Mouse (Mus musculus) erythroblast, adult 5-6 weeks (primary cell): ENCODE measurements at regions not wholly inside any gene's neighbourhood (a gene's known extent, or its start where the extent isn't known, plus 50 kb on each side); places are given as distances from the start of the nearest gene placed in this dataset.
"Not testable (repeated sequence)": the region's sequence is repeated elsewhere in the genome, so short reads cannot be mapped to it uniquely, and the experiment has no call there.

Source experiments
- ATAC-seq: replicated peaks from 2 replicates; pipeline ENCODE4 v1.8.0; 2016; ENCODE audit warnings: moderate number of reproducible peaks, mild to moderate bottlenecking, moderate TSS enrichment, inconsistent platforms; ENCODE audit not compliant: poor library complexity, low FRiP score, severe bottlenecking

DNA sequence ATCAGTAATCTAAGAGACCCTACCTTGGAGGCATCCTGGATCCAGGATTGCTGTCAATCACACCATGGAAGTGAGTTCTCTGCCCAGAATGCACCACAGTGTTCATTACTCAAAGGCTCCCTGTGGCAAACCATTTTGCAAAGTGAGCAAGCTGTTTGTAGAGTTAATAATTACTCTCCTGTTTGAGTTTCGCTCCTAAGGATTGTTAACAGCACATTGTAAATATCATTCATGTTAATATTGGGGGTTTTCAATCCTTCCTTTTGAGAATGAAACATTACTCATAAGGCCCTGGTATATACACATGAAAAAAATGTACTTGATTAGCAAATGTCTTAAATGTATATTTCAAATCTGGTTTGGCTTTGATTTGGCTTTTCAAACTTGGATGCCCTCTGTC, 58.1 kb upstream of the Clstn2 start:
- ATAC-seq: no peak

DNA sequence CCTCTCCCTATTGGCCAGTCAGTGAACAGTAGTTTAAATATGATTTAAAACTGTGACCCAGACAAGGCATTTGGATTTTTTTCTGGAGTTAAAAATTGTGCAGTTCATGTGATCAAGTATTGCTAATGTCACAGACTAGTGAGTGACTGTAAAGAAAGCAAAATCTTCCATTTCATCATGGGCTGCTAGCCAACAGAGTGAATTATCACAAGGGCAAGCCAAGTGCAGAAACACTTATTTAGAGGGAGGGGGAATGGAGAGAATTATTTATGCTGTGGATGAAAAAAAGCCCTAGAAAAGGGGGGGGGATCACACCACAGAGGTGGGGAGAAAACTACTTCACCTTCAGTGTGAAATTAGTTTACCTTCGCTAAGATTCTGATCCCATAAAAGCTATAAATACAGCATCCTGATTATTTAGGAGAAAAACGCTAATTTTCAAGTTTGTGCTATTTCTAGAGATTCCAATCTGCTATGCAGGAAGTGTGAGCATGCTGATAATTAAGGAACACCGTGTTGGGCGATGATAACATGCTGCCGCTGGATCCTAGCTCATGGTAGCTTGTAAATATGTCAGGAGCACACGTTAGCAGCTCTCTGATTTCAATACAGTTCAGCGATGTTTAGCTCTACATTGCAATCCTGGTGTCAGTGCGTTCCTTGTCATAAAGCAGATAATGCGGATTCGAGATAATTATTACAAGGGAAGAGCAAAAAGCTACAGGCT, 62.2 kb upstream of the Clstn2 start:
- ATAC-seq: no peak

DNA sequence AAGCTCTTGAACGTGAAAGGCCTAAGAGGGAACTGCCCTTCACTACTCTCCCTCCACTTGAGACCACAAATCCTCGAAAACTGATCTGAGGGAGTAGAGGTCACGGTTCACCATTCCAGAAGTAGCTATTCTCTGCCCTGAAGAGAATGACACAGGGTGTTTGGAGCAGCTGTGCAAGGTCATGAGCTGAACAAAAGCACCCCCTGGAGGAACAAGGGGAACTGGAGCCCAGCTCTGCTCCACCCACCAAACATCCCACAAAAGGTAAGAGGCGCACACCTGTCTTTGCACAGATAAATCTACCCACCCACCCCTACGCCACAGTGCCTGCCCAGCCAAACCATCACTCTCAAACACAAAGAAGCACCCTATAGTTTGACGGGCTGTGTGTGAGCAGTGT, 90.4 kb upstream of the Clstn2 start:
- ATAC-seq: no peak

DNA sequence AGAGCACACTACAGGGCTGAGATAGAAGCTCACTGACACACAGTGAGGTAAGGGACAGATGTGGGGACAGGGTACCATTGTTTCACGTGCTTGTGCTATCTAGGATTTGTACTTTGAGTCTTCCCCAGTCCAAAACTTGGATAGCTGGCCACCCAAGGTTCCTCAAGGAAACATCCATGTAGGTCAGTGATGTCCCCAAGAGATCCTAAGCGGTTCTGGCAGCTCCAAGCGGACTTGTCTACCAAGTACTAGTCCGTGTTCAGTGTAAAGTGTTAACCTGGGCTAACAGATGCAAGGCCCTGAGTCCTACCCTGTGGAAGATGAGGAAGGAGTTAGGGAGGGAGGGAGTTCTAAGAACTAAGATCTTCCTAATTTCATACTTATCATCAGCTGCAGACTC, 96.6 kb upstream of the Clstn2 start:
- ATAC-seq: no peak

- ATAC-seq: no peak
Observed at GRCm38 (mm10) chr9:98130849-98131248, 97.9 kb upstream of the Clstn2 start.

- ATAC-seq: no peak
Observed at GRCm38 (mm10) chr9:98140546-98140945, 107.6 kb upstream of the Clstn2 start.

DNA sequence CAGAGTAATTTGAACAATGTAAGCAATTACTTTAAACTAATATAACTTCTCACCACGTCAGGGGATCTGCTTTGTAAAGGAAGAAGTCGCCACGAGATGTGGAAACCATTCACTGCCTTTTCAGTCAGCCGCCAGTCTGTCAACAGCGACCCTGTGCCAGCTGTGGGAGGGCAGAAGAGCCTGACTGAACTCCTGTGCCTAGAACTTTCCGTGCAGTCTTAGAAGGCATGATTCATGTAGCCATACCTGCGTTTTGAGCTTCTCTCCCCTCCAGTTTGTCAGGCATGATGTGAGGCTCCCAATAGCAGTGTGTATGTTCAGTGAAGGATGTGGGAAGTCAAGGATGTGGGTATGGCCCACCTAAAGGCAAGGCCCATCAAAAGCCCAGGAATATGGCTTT, 109.1 kb upstream of the Clstn2 start:
- ATAC-seq: no peak

DNA sequence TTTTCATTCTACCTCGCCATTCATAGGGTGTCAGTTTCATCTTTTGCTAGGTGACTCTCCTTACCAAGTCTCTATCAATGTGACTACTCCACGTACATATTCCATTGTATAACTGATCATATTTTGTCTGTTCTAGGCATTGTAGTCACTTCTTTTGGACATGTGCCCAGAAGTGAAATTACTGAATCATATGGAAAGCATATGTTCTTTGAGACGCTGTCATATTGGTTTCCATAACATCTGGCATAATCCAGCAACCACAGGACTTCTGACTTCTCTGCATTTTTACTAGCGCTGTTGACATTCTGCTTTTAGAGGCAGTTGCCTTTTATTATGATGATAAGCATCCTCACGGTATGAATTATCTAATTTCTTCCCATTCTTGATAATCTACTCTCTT, 113.9 kb upstream of the Clstn2 start:
- no peak for ATAC-seq

DNA sequence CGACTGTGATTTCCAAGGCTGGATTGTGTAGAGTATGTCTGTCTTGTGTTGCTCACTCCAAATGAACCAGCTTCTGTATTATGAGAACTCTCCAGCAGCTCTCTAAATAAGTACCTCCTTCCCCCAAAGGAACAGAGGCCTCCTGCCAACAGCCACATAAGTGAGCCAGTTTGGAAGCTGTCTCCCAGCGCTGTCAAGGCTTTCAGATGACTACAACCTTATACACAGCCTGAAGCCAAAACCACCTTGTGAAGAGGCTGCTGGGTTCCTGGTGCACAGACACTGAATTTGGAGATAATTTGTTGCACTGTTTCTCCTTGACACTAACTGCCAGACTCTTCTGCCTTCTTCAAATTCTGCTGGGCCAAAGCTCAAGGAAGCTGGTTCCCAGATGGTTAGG, 125.4 kb upstream of the Clstn2 start:
- ATAC-seq: no peak

GRCm38 (mm10) chr9:98164489-98164888, 122.7 kb upstream of the Nmnat3 start:
- no peak for ATAC-seq

DNA sequence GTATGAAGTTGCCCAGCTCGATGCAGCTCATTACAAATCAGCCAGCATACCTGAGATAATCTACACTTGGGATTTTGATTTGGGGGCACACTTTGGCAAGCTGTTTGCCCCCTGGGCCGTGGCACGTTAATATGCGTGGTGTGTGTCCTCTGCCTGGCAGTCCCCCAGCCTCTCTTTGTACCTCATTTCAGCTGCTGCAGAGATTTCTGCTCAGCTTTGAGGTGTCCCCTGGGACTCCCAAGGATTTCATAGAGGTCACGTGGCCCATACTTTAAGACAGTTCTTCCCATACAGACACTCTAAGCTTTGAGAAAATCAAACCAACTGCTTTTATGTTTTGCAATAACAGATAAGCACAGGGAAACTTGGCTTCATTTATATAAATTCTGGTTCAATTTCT, 113.2 kb upstream of the Nmnat3 start:
- ATAC-seq: 0 out of 2 replicates have a peak, but pooled peaks have one; percentile 35

DNA sequence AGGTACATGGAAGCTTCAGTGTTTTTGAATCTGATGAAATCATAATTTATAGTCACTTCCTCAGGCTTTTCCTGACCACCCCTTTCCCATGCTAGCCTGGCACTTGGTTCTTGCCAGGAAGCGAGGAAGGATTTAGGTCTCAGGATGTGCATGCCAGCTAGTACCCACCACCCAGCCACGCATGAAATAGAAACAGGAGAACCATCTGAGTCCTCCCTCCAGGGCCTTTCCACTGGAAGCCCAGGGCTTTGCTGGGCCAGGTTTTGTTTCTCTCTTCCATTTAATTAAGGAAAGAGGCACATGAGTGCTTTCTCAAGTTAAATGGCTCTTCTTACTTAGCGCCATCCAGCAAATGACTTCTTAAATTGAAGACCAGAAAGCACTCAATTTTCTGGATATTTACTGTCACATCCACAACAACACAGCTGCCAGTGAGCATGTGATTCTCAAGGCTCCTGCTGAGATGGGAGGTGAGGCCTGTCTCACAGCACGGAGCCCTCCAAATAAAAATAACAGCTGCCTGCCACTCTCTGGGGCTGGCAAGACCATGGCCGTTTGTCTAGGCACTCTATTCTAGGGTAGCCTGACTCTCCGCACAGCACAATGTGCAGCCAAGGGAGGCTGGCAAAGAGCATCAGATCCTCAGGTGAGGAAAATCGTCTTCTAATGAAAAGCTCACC, 110.4 kb upstream of the Nmnat3 start:
- no peak for ATAC-seq

- no peak for ATAC-seq
Observed at GRCm38 (mm10) chr9:98180766-98181165, 106.5 kb upstream of the Nmnat3 start.

GRCm38 (mm10) chr9:98186757-98187300, 100.4 kb upstream of the Nmnat3 start:
- no peak for ATAC-seq

DNA sequence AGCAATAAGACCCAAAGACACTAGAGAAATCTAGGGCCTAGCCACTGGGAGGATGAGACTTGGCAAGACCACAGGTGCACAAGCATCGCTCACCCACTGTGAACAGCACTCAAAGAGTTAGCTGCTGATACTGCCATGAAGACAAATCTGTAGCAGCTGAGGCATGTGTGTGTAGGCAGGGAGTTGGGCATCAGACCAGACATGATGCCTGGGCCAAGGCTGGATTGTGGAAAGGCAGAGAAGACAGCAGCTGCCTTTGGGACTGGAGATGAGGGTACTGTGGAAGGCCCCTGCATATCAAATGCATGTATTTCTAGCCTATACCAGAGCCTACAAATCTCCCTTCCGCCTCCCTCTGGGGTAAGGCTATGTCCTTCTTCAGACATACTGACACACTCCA, 92.9 kb upstream of the Nmnat3 start:
- no peak for ATAC-seq

DNA sequence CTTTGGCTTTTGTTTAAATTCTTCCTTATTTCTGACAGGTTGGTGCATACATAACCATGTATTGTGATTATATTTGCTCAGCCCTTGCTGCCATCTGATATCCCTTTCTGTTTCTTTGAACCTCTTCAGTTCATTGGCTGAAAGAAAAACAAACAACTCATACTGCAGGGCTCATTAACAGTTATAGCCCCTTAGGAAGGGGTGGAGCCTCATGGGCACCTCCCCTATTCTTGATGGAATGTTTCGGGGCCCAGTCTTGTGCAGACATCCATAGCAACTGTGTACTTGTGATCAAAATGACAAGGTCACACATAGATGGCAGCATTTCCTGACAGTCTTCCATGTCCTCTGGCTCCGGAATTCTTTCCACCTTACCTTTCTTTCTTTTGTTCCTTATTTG, 68.4 kb upstream of the Nmnat3 start:
- ATAC-seq: no peak

DNA sequence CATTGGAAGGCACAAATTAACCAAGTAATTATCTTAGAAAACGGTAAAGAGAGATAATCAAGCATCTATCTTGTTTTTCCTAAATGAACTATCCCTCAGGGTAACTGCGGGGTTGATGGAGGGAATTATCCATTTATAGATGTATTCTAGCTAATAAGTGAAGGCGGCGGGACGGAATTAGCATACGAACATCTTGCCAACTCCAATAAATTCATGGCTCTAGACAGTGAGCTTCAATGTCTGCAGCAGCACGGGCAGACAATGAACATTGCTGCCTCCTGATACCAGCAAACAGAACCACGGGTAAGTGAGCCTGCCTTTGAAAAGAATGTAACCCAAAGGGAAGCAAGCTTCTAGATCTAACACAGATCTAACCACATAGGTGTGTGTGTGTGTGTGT, 66.9 kb upstream of the Nmnat3 start:
- no peak for ATAC-seq

GRCm38 (mm10) chr9:98221766-98222165, 65.5 kb upstream of the Nmnat3 start:
- no peak for ATAC-seq

DNA sequence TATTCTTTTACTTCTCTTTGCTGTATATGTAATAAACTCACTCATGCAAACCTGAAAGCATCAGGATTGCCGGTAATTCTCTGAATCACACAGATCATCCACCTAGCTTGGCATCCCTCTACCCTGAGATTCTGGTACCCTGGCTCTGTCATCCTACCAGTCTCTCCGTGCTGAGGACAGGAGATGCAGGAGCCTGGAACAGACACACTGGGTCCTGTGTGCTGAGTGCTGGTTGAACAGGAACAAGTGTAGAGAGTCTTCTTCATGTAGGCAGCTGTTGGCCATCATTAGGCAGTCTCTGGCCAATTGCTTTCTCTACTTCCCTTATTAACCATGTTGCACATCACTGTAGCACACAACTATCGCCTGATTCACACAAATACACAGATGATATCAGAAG, 59.0 kb upstream of the Nmnat3 start:
- ATAC-seq: no peak

DNA sequence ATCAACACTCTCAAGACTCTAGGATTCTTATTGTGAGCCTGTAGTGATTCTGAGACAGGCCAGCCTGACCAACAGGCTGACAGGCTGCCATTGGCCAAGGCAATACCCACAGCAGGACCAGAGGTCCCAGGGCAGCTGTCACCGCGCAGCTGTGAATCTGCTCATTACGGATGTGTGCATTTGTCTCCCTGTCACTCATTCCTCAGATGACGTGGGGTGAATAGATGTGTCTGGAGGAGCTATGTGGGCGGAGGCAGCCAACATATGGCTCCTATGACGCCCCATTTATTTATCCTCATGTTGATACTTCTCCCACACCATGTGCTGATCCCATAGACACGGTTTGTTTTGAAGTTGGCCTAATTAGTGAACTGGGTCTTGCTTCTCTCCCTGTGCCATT, 58.3 kb upstream of the Nmnat3 start:
- ATAC-seq: no peak

GRCm38 (mm10) chr9:98234731-98235130, 52.5 kb upstream of the Nmnat3 start:
- not testable (repeated sequence) for ATAC-seq
